Mouse (Mus musculus) brain, embryonic 14.5 days (tissue): ENCODE measurements around the gene Grap. TPM values are rescaled to one million over a fixed set of nuclear protein-coding genes. Genes with fewer than 3 reads are reported as not detected.
A peak's percentile ranks its signal among the peaks of the same experiment; 100 is the strongest.

Experiments
- DNase-seq: peaks from one replicate; pipeline ENCODE4 v3.0.0-alpha.2; 2011; ENCODE audit warnings: low read depth
- CTCF ChIP-seq: fragments of 200-500 bp; IDR thresholded peaks from 2 replicates; pipeline ENCODE4 v1.5.1; 2012; ENCODE audit warnings: inconsistent platforms, mild to moderate bottlenecking, moderate library complexity, borderline replicate concordance; ENCODE audit not compliant: insufficient read depth, insufficient read length; ENCODE audit errors: extremely low read depth
- POLR2A ChIP-seq: fragments of 200-500 bp; IDR thresholded peaks from 2 replicates; pipeline ENCODE4 v1.6.1; 2012; ENCODE audit warnings: mild to moderate bottlenecking, inconsistent platforms, borderline replicate concordance; ENCODE audit not compliant: poor library complexity, insufficient read depth, insufficient read length, severe bottlenecking; ENCODE audit errors: extremely low read depth
- polyA plus RNA-seq: library from polyadenylated mRNA; depleted of rRNA; stranded (reverse); fragments of >200 nt; gene quantifications from 2 replicates; pipeline ENCODE4 v1.2.3, GENCODE M21; 2012

Grap gene
- polyA plus RNA-seq, 1 experiment = 6.0 TPM

- TF ChIP-seq POLR2A = no peak
- no peak for TF ChIP-seq CTCF
- DNase-seq = no peak
Observed at GRCm38 (mm10) chr11:61679091-61679866, 26.2 kb downstream of the Grap start.

- peak; percentile 15 for DNase-seq
- TF ChIP-seq POLR2A = no peak
- no peak for TF ChIP-seq CTCF
Observed at GRCm38 (mm10) chr11:61683907-61684731, 31.1 kb downstream of the Grap start, which contains the start of gene Fam83g. Fam83g (plus strand) TSS chr11:61684091.

- TF ChIP-seq POLR2A (no peak), CTCF (no peak)
- no peak for DNase-seq
Observed at GRCm38 (mm10) chr11:61685119-61685725, 32.2 kb downstream of the Grap start.

- no peak for DNase-seq
- TF ChIP-seq POLR2A = no peak
- TF ChIP-seq CTCF = no peak
Observed at GRCm38 (mm10) chr11:61686141-61686540, 33.1 kb downstream of the Grap start.

- no peak for DNase-seq
- TF ChIP-seq CTCF (no peak), POLR2A (no peak)
Observed at GRCm38 (mm10) chr11:61686906-61687453, 33.9 kb downstream of the Grap start.

GRCm38 (mm10) chr11:61687595-61687994 is 34.5 kb downstream of the Grap start:
- TF ChIP-seq POLR2A (no peak), CTCF (no peak)

GRCm38 (mm10) chr11:61692996-61693395 is 39.9 kb downstream of the Grap start:
- DNase-seq = no peak

More at GRCm38 (mm10) chr11:61687595-61687994, 34.5 kb downstream of the Grap start:
- DNase-seq = no peak

GRCm38 (mm10) chr11:61698852-61699251 is 45.8 kb downstream of the Grap start:
- no peak for DNase-seq
- TF ChIP-seq CTCF (no peak), POLR2A (no peak)

More at GRCm38 (mm10) chr11:61692996-61693395, 39.9 kb downstream of the Grap start:
- TF ChIP-seq POLR2A (no peak), CTCF (no peak)

GRCm38 (mm10) chr11:61699460-61699859 is 46.4 kb downstream of the Grap start:
- TF ChIP-seq POLR2A = no peak
- TF ChIP-seq CTCF = no peak
- no peak for DNase-seq

GRCm38 (mm10) chr11:61699933-61700332 is 46.9 kb downstream of the Grap start:
- peak; percentile 47 for DNase-seq
- TF ChIP-seq POLR2A (no peak), CTCF (no peak)

GRCm38 (mm10) chr11:61701696-61702095 is 48.6 kb downstream of the Grap start:
- DNase-seq = no peak
- TF ChIP-seq POLR2A (no peak), CTCF (no peak)
